Mouse (Mus musculus) urinary bladder, postnatal 10 days (tissue): ENCODE data around the gene Txn2.

ENCODE experiments used
- DNase-seq: peaks from one replicate; pipeline ENCODE4 v3.0.0; 2022; ENCODE audit warnings: low spot score

Gene Txn2

DNA sequence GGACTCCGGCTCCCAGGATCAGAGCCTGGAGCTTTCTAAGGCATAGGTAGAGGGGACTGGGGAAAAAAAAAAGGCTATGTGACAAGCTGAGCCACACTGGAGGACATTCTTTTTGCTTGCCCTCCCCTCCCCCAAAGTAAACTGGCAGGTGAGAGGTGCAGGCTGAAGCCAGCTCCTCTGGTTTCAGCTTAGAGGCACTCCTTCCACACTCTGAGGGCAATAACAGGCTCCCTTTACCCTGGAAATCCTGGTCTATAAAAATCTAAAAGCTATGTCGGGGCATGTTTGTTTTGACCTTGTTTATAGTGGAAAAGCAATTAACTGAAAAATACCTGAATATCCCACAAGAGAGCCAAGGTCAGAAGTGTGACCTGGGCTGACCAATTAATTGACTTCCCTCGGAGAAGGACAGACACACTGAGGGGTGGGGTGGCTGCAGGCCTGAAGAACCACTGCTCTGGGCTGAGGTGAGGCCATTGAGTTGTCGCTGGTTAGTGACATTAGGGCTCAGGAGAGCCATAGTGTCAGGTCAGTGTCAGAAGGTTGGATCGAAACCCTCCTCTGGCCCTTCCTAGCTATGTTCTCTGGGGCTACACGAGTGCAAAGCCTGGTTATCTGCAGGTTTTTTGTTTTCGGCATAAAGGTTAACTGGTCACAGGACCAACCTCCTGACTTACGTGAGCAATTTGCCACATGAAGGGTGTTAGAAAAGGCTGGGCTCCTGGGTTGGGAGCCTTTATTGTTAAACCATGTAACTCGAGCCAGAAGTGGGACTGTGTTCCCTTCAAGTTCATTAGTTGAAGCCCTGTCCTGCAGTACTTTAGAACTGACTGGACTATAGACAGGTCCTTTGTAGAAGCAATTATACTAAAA lies 20.9 kb downstream of the Txn2 start:
- DNase-seq = no peak

DNA sequence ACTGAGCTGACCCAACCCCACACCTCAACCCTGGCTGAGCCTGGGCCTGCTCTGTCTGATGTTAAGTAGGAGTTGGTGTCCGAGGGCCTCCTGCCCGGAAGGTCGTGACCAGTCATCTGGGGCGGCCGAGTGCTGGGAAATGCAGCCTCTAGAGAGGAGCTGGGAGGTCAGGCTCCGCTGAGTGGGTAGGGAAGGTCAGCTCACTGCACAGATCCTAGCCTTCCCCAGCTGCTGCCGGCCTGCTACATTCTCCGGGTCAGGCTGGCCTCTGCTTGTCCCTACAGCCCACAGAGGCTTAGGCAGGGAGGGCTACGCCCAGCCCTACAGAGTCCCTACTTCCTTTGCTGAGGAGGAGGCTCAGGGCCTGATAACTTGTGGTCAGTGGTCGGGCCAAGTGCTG lies 22.3 kb downstream of the Txn2 start:
- no peak for DNase-seq

- DNase-seq = no peak
These were observed 22.7 kb downstream of the Txn2 start for GRCm38 (mm10) chr15:77906081-77906480.

DNA sequence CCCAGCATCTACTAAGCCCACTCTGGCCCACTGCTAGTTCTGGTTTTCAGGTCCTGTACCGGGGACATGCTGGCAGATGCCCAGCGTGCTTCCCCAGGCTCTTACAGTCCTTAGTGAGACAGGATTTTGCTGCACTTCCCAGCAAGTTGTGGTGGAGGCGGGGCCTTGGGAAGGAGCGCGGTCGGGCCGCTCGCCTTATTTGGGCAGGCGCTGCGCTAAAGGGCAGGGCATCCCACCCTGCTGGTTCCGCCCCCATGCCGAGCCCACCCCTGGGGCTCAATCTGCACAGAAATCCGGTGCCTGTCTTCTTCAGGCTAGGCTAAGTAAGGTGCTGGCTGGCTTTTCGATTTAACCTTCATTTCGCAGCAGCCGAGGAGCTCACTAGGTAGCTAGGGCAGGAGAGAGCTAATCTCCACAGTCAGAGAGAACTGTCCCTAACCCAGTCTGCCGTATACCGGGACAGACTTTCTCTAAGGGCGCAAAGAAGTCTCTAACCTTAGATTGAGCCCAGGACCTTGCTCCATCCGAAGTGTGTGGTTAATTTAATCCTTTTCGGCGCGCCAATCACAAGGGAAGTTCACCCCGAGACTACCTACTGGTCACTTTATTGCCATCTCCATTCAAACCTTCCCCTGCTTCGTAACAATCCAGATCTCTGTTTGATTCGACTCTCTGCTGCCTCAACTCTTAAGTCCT lies 23.4 kb downstream of the Txn2 start:
- peak; percentile 42 for DNase-seq

GRCm38 (mm10) chr15:77904363-77904892 lies 24.4 kb downstream of the Txn2 start:
- DNase-seq = no peak

- DNase-seq = no peak
These were observed 25.6 kb downstream of the Txn2 start for GRCm38 (mm10) chr15:77903176-77903575.

DNA sequence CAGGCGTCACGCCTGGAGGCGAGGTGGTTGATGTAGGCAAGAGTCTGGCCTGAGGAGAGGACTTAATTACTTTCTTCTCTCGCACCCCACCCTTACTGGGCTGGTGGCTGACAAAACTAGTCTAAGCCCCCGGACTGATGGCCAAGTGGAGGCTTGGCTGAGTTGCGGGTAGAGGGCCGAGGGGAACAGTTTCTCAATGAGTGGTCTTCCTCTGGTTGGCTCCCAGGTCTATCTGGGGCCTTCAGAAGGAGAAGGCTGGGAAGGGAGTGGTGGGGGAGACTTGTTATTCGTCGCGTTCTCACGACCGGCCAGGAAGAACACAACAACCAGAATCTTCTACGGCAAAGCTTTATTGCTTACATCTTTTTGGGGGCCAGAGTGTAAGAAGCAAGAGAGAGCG lies 33.9 kb downstream of the Txn2 start:
- no peak for DNase-seq

GRCm38 (mm10) chr15:77893292-77893691 lies 35.5 kb downstream of the Txn2 start:
- no peak for DNase-seq

- no peak for DNase-seq
These were observed 36.4 kb downstream of the Txn2 start for GRCm38 (mm10) chr15:77892420-77892819.

DNA sequence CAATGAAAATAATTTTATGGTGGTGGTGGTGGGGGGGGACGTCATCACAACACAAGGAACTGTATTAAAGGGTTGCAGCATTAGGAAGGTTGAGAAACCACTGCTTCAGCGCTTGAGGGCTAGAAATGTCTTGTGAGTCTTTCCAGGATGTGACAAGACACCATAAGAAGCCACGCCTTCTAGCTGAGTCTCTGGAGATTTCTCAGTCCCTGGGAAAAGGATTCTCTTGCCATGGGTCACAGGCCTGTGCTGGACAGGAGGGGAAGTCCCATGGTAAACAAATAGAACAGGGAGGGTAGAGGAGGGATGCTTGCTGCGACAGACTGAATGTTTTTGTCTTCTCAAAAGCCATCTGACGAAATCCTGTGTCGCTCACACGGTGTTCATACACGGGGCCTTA lies 37.0 kb downstream of the Txn2 start:
- DNase-seq = no peak

DNA sequence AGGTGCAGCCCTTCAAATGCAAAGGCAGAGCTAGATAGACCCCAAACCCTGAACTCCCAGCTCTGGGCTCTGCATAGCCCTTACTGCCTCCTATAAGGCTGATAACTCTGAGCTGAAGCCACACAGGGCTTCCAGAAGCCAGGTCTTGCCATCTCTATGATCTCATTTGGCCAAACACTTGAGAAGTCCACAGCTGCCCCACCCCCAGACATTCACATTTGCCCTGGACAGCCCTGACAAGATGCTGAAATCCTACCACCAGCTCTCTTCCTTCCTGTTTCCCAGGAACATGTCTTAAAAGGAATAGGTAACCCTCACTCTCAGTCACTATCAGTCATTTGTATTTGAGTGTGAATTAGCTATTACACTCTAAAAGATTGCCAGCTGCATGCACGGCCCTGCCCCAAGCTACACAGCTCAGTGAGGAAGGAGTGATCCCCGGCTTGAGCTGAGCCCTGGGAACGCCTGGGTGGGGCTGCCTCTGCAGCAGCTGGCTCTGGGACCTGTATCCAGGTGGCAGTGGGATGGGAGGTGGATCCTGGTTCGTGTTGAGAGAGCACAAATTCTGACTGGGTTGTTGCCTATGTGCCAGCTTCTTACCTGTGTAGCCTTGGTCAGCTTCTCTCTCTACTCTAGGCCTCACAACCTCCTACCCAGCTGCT lies 38.9 kb downstream of the Txn2 start:
- DNase-seq = no peak

GRCm38 (mm10) chr15:77888286-77888685 lies 40.5 kb downstream of the Txn2 start:
- no peak for DNase-seq

- DNase-seq = no peak
These were observed 41.7 kb downstream of the Txn2 start for GRCm38 (mm10) chr15:77887093-77887488.

DNA sequence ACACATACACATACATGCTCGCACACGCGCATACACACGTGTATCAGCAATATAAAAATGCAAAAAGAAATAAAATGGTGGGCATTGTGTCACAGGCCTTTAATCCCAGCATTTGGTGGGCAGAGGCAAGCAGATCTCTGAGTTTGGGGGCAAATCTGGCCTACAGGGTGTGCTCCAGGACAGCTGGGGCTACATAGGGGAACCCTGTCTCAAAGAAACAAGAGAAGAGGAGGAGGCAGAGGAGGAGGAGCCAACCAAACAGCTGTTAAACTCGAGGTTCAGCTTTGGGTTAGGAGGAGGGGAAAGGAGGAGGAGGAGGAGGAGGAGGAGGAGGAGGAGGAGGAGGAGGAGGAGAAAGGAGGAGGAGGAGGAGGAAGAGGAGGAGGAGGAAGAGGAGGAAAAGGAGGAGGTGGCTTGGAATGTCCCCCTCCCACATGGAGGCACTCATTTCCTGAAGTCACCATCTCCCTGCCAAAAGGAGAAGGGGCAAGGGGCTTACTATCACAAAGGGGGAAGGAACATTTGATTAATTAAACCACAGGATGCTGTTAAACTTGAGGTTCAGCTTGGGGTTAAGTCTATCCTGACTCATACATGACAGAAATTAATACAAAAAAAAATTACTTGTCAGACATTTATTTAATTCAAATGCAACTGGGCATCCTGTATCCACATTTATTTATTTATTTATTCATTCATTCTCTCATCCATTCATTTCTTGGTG lies 42.3 kb downstream of the Txn2 start:
- no peak for DNase-seq

DNA sequence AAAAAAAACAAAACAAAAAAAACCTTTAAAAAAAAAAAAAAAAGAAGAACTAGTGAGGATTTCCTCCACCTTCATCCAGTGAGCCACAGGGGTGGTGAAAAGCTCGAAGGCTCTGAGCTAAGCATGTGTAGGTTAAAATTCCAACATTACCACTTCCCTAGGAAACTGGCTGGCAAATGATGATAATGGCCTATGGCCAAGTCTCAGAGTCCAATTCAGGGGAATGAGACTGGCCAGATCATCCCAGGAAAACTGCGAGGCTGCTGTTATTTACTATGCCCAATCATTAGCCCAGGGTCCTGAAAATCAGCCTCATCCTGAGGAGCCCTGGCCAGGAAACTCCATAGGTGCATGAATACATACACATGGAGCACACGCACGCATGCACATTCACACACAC lies 42.9 kb downstream of the Txn2 start:
- DNase-seq = no peak

- DNase-seq = no peak
These were observed 43.6 kb downstream of the Txn2 start for GRCm38 (mm10) chr15:77885159-77885558.

- no peak for DNase-seq
These were observed 45.2 kb downstream of the Txn2 start for GRCm38 (mm10) chr15:77883697-77884010.

GRCm38 (mm10) chr15:77882797-77883696 lies 45.8 kb downstream of the Txn2 start:
- DNase-seq = no peak

GRCm38 (mm10) chr15:77882297-77882696 lies 46.5 kb downstream of the Txn2 start:
- DNase-seq = no peak

GRCm38 (mm10) chr15:77881698-77882097 lies 47.1 kb downstream of the Txn2 start:
- DNase-seq = no peak

- no peak for DNase-seq
These were observed 48.1 kb downstream of the Txn2 start for GRCm38 (mm10) chr15:77880738-77881137.
